Mouse (Mus musculus) right cerebral cortex, postnatal 14 days (tissue): ENCODE measurements at regions not wholly inside any gene's neighbourhood (a gene's known extent, or its start where the extent isn't known, plus 50 kb on each side); places are given as distances from the start of the nearest gene placed in this dataset.

Source experiments
- DNase-seq: peaks from one replicate; pipeline ENCODE4 v3.0.0; 2022

DNA sequence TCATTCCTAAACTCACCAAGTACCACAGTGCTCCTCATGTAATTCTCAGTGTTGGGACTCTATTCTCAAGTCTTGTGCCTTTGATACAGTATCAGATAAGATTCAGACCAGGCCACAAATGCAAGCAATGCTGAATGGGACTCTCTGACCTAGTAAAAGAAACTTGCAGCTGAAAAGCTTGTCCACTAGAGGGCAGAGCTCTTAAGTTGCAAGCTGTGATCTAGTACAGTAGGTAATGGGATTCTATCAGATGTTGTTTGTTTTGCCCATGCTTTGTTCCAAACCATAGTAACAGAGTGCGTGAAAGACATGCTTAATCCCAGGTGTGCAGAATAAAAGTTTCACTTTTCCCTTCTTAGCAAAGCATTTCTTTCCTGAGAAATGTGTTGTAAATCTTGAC lies 383.2 kb upstream of the Chrm2 start:
- no peak for DNase-seq

DNA sequence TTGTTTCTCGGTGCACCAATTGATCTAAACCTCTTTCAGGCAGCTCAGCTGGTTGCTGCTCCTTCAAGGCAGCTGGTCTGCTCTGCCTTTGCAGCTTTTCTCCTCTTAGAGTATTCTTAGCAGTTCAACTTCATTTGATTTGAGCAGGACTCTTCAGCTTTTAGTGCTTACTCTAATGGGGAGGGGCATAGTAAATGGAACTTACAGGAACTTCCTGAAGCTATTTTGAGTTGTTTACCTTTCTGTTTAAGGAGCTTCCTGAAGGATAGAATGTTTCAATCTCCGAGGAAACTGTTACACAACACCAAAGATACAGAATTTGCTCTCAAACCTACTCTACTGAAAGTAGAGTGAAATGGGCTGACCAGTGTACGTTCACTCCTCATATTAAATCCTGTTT lies 385.8 kb upstream of the Chrm2 start:
- DNase-seq, result no peak

DNA sequence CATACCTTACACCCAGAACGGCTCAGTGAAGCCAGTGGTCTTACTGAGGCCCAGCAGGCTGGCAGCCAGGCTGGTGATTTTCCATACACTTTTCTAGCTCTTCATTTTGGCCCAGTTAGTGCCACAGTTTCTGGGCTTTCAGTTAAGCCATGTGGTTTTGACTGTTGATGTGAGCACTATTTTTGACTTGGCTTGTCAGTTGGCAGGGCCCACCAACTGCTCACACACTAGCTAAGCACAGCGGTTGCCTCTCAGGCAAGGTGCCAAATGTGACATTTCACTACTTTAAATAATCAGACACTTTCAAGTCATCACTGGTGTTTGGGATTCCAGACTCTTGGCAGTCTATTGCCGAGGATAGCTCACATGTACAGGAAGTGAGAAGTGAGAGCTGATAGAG lies 399.0 kb upstream of the Chrm2 start:
- peak; percentile 64 for DNase-seq

DNA sequence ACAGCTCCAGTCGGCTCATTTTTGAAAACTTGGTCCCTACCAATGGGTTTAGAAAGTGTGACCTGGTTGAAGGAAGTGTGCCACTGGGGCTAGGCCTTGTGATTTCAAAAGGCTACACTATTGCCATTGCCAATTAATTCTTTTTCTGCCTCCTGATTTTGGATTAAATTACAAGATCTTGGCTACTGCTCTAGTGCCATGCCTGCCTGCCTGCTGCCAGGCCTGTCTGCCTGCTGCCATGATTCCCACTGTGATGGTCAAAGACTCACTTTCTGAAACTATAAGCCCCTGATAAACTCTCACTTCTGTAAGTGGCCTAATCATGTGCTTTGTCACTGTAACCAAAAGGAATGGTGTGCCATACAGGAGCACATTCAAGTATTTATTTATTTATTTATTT lies 400.4 kb upstream of the Mtpn start:
- DNase-seq, result no peak

DNA sequence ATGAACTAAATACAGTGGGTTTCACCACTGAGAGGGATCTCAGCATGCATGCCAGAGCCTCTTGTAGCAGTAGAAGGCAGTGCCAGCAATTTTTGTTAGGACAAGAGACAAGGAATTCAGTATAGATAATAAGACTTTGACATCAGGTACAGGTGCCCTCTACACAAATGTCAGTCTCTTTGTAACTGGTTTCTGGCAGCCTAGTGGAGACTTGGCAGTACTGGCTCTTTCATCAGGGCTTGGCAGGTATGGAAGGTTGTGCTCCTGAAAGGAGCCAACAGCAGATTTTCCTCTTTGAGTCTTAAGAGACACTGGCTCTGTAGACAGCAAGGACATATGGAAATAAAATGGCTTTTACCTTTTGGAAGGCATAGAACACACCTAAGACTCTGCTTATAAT lies 384.5 kb upstream of the Mtpn start:
- DNase-seq, result no peak

DNA sequence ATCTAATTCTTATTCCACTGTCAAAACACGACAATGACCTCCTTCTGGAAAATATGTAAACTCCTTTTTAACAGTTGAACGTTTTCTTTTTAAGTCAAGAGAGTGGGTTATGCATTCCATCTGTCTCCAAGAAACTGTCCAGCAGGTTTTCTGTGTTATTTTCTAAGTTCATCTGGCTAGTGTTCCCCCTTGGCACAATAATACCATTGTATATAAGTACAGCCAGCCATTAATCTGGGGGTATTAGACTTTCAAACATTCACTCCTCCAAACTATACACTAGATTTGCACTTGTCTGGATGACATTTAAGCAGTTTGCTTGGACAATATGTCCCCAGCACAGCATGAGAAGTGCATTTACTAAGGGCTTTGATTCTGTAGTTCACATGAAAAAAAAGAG lies 358.3 kb upstream of the Mtpn start:
- no peak for DNase-seq

DNA sequence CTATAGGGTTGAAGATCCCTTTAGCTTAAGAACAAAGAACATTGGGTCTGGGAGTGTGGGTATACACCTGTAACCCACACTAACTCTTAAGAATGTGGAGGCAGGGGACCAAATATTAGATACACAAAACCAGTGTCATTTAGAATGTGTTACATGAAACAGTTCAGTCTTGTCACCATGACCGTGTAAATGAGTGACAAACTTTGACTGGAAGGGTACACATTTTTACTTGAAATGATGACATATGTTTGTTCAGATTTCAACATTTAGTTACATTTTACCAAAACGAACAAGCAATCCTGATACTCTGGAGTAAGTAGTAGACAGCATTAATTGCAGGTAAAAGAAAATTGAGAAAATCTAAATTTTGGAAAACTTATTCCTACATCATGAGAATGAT lies 356.0 kb upstream of the Mtpn start:
- DNase-seq, result no peak

DNA sequence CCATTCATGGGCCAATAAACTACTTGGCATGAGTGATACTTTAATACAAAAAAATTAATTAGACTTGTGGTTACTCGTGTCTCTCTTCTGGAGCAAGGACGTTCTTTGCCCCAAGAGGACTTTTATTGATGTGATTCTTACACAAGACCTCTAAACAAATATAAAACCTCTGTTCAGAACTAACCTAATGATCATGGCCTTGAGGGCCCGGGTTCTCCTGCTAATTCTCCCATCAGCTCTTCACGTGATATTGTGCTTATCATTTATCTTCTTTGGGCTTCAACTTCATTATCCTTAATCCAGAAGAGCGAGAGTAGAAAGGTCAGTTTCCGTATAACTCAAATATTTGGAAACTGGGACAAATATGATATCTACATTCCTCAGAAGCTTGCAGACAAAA lies 335.0 kb upstream of the Mtpn start:
- DNase-seq, result no peak

DNA sequence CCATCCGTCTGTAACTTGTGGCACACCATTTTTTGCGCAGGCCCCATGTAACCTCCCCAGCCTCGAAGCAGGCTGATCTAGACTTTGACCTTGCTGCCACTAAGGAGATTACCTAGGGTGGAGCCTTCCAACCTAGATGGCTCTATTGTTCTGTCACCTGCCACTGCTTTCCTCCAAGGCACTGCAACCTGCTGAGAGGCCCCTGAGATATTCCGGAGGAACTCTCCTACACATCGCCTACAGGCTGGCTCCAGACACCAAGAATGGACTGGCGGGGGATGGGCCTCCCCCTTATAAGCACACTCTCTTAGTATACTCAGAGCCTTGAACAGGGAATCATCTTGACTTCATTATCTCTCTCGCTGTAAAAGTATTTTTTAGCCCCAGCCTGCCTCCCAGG lies 331.7 kb upstream of the Mtpn start:
- DNase-seq, result peak; percentile 4

DNA sequence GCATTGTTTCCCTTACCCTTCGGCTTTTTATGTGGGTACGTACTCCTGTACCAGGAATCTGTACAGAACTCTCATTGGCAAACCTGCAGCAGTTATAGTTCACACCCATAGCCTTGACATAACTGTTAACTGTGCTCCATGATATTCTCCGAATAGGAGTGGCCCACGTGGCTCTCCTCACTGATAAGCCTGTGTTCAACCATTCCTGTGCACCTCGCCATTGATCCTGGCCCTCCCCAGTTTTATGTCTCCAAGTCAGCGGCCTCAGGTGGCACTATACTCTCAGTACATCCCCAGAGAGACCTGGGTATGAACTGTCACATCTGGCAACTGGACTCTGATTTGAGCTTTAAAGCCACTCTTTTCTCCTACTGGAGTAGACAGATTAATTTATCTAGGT lies 324.5 kb upstream of the Mtpn start:
- DNase-seq, result no peak

DNA sequence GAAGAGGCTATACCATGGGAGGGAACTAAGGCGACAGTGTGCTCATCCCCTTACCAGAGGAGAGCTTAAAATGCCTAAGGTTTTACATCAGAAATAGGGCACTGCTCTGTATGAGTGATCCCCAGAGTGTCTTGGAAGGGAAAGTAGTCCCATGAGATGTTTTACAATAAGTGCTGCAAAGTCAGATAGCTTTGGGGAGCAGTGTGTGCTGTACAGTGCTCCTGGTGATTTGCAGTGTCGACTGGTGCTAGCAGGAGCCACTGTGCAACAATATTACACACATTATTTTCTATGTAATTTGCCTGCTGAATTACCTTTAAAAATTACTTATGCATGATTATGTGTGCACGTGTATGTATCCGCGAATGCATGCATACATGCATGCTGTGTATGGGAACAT lies 314.3 kb upstream of the Mtpn start:
- DNase-seq, result no peak

DNA sequence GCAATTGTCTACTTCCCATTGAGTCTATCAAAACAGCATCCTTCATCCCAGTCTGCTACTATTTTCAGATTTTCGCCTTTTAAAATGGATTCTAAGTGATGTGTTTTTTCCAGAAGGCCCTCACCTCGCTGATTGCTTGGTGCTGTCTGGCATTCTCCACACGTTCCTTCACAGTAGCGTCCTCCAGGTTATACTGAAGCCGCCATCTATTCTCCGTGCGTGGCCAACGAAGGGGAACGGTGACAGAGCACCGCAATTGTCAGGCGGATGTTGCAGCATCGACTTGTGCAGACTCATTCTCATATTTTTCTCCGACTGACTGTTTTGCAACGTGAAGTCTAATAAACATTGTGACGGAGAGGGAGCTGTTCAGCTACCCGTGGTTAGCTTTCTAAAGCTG lies 277.0 kb upstream of the Mtpn start:
- DNase-seq, result no peak

DNA sequence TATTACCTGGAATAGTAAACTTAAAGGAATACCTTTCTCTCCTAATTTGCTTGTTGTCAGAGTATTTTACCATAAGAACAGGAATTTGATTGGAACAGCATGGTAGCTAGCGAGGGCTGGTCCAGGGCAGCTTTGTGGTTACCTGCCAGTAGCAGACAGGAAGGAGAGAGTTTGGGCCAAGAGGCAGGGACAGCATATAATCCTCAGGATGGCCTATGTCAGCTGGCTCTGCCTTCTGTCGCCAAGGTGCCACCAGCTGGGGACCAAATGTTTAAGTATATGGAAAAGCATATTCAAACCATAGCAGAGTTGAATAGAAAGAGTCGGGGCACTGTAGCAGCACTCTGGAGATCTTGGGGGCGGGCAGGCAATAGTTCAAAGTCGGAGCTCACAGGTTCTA lies 274.8 kb upstream of the Mtpn start:
- no peak for DNase-seq

DNA sequence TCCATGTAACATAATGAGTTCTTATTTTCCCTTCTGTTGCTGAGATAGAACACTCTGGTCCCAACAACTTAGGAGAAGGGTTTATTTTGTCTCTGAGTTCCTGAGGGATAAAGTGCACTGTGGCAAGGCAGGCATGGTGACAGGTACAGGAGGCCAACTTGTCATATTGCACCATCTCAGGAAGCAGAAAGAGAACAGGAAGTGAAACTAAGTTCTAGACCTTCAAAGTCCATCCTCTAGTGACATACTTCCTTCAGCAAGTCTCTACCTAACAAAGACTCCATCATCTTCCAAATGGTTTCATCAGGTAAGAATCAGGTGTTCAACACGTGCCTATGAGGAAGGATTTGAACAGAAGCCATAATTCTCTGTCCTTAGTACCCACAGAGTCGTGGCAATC lies 266.1 kb upstream of the Mtpn start:
- DNase-seq, result no peak

DNA sequence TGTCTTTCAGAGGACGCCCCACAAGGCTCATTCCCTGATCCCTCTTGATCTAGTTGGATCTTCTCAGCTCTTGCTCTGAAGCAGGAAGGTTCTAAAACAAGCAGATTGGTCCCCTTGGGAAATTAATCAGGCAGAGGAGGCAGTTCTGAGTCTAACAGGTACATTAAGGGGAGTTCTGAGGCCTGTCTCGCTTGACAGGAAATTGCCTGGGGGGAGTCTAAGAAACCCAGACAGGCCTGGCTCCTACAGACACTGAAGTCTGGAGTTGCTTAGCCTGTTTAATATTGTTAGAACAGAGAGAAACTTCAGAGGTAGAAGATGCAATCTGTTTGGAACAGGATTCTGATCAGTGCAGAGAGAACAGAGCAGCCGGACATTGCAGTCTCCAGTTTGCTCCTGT lies 264.4 kb upstream of the Mtpn start:
- DNase-seq, result no peak

DNA sequence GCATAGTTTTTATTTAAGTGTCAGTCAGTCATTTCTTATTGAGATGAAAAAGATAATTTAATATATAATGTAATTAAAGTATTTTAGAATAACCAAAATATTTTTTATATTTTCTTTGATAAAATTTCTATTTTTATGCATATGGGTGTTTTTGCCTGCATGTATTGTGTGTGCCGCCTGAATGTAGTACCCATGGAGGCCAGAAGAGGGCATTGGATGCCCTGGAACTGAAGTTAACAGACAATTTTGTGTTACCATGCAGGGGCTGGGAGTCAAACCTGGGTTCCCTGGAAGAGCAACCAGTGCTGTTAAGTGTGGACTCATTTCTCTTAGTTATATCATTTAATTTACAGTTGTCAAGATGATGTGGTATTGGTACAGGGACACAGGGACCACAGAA lies 240.0 kb upstream of the Mtpn start:
- DNase-seq, result no peak

DNA sequence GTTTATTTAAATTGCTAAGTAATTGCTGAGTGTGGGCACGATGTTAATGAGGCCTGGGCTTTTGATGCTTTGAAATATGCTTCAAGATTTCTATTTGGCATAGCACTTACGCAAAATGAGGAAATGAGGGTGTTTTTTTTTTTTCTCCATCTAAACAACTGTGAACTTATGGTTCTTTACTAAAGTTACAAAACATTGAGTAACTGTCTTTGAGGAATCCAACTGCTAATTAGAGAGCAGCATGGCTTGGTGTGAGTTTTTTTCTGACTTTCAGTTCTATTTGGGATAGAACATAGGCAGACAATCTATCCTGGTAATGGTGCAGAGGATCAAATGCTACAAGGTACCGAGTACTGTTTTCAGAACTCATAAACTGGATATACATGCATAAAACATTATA lies 231.2 kb upstream of the Mtpn start:
- no peak for DNase-seq

DNA sequence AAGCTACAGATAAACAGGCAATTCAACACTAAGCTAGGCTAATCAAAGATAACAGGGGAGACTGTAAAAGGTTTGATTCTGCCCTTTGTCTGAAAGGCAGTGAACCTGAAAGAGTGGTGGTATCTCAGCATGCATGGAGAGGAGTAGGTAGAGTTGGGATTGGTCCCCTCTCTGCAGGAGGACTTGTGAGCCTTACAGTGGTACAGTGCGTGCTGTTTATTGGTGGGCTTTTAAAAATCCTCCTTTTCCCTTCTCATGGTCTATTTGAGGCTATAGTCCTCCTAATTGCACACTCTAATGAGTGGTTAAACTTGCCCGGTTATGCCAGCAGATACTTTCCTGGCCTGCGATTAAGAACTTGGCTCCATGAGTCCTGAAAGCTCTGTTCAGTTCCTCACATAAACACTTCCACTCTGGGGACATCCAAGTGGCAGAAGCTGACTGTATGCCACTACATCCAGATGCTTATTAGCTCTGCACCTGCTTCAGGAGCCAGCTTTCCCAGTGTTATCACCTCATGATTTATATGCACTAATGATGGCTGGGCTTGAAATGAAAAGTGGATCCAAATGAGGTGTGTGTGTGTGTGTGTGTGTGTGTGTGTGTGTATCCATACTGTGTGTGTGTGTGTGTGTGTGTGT lies 220.0 kb upstream of the Mtpn start:
- no peak for DNase-seq

DNA sequence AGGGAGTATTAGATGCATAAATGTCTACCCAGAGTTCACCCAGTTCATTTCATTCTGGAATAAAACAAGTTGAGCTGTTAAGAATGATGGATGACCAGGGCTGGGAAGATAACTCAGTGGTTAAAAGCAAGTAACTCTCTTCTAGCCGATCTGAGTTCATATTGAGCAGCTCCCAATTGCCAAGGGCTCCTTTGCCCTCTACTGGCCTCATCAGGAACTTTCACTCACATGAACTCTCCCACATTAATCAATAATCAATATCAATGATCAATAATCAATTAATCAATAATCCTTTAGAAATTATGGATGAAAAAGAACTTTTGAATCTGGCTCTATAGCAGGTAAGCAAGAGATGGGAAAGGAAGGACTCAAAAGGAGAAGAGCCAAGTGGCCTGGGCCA lies 206.3 kb upstream of the Mtpn start:
- DNase-seq, result no peak

DNA sequence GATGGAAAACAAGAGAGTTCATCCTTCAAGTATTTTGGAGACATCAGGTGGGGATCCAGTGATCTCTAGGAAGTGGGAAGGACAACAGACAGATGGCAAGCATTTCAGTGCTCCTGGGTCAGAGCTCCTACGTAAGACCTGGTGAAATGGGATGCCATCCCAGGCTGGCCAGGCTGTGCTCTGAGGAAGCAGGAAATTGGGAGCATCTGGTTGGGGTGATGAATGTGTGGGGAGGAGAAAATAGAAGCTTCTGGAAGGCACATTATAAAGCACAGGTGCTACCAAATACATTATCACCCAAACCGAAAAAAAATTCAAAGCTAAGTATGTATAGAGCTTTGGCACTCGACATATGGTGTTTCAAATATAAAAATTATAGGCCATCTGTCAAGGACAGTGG lies 165.9 kb upstream of the Mtpn start:
- DNase-seq, result no peak

DNA sequence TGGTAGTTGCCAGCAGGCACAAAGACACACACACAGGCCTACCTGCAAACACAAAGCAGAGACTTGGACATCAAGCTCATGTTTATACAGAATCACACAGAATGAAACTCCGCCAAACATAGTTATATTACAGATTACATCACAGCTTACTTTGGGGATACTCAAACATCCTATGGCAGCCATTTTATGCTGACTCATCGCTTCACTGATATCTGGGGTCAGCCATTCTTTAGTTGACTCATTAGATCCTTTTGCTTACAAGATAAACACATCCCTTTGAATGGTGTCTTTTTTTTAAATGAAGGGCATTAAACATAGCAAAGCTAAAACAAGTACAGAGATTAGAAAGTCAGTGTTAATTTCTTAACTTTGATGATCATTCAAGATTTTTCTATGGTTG lies 127.4 kb upstream of the Mtpn start:
- no peak for DNase-seq

DNA sequence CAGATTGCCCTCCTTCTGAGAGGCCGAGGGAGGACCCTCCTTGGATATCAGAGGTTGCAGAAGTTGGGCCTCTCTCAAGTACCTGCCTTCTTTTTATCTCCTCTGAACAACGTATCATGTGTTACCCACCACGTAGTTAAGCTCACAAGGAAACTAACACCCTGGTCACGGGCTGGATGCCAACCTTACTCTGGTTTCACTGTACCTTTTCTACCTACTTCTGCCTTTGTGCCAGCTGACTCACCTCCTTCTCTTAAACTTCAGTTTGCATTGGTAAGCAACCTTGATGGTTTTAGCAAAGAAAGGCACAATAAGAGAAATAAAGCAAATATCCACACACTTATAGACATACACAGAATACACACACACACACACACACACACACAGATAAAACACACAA lies 111.7 kb upstream of the Mtpn start:
- no peak for DNase-seq

DNA sequence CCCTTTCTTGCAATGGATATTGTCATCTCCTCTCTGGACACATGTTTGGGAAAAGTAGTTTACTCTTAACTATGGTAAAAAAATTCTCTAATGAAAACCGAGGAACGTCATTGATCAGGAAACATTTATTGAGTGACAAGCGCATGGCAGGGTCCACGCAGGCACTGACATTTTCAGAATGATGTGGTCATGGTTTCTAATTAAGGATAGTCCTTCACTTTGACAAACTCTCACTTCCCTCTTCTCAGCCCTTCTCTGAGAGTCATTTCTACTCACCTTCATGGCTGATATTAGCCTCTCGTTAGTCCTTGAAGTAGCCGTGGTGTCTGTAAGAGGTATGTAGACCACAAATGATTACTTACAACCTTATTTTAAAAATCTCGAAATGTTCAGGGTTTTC lies 105.5 kb upstream of the Mtpn start:
- no peak for DNase-seq

DNA sequence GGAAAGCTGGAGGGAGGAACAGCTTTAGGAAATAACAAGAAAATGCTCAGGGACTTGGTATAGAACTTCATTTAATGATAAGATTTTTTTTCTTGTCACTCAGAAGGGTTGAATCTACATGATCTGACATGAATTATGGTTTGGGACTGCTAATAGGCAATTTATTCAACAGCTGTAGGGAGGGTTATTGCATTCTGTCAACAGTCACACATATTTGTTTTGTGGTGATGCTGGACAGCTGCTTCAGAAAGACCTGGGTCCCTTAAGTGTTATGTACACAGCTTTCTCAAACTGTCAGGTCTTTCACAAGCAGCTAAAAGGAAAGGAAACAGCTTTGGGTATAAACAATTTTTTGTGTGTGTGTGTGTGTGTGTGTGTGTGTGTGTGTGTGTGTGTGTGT lies 101.0 kb upstream of the Mtpn start:
- DNase-seq, result no peak

DNA sequence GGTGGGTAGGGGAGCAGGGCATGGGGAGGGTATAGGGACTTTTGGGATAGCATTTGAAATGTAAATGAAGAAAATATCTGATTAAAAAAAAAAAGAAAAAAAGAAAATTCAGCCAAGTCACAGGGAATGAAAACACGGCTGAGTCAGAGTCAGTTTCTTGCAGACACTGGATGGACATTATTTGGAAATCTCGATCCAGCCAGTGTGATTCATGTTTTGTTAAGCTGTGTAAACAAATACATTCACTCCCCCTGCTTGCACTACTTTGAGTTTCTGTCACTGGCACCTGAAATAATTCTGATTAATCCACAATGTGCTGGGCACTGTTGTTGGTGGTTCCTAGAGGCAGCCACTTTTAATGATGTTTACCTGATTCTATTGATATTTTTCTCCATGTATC lies 68.6 kb upstream of the Mtpn start:
- DNase-seq, result no peak

DNA sequence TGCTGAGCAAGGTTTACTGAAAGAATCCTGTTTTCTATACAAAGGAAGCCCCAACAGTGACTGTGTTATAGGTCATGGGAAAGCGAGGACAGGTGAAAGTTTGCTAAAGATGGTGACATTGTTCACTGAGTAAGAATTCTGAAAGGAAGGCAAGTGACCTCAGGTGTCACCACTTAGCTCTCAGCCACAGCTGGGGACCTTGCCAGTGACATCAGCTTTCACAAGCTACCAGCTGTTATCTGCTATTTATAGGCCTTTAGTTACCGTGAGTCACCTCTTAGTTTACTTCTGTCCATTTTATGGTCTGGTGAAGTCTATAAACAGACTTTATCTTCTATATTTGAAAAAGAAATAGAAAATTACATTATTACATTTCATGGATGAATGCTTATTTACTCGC lies 65.4 kb upstream of the Mtpn start:
- no peak for DNase-seq
